ENCODE assay signal across 13 mouse cellular contexts in genomic region chr10:42976577-42976976, GRCm38 (mm10).
"Had no signal": no experiment of that assay in that cellular context is flagged by ENCODE, and none has a peak within 500 bp of the region (broad histone marks: within the 10 kb centered on the region; RNA-seq: fewer than 3 reads in every experiment).

No protein-coding gene starts in this region.

- DNase-seq: gastrocnemius, adult 2 months; gastrocnemius, postnatal 10 days; gastrocnemius, postnatal 25 days; heart, adult 2 months; heart, postnatal 4 days; kidney, adult 18-20 months; kidney, adult 8-10 months; kidney, postnatal 10 days; kidney, postnatal 25 days; kidney, postnatal 4 days; liver; liver, embryonic 13.5 days; liver, postnatal 0 days had no signal
